Mouse (Mus musculus): ENCODE results near the gene Zfp874b. TPM values are rescaled to one million over a fixed set of nuclear protein-coding genes. Genes with fewer than 3 reads are reported as not detected.

Zfp874b gene
- polyA plus RNA-seq (2012; rRNA removed) = 3.9 and 4.3 TPM in 2 replicates
- polyA plus RNA-seq (2014; fragmentation: Nextera tagmentation; extraction: Ambion mirVana) = 2.6 and 3.3 TPM in 2 replicates

DNA sequence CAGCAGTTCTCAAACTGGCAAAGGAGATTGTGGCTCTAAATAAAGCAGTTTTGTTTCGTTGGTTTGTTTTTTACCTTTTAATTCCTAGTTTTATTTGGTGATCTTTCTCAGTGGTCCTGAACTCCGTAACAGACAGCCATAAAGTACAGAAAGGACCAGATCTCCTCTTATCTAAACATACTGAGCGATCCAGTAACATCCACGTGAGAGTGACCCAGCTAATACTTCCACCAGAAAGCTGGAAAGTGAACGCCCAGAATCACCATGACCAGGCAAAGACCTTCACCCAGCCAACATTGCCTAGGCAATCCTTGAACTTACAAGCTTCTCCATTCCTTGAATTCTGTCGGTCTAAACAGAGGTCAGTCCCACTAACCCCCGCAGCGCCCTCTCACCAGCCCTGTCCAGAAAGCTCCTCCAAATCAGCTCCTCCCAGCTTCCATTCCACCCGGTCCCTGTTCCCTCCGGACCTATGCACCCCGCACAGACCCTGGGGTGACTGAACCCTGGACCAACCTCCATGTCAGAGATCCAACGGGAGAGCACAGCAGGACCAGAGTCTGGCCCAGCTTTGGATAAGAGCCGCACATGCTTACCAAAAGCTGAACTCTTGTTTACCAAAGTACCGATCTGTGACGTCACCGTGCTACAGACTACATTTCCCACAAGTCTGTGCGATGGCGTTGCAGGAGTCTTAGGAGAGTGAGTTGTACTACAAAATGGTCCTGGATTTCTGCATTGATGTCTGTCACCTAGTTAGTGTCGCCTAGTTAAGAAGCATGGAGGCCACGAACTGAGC, at the start of gene Zfp874b:
Zfp874b (minus strand) TSS at position 634 of the 799 bp plus-strand sequence.
- WGBS = 3% methylated on average over 20 of the region's 20 CpGs

DNA sequence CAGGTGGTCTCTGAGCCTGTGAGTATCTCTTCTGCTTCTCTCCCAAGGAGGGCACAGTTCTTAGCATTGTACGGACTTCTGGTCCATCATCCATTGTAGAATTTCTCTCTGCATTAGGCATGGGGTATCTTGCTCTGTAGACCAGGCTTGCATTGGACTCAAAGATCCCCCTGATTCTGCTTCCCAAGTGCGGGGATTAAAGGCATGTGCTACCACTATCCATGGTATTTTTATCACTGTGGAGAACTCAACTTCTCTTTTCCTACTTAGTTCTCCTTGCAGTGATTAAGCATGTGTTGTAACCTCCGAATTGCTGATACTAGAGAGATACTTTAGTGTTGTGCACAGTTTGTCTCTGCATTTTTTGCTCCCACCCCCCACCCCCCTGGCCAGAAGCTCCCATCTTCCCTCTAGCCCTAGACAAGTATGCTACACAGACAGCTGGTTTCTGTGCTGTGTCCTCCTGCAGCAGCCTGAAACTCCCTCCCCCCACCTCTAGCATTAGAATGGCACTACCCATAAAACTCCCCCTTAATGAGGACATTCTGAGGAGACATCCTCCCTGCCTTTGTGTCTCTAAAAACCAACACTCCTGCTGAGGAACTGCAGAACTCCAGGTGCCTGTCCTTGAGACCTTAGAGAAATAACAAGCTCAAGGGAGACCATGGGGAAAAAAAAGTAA, 43.1 kb upstream of the Zfp874b start:
- H3K4me1 ChIP-seq (ENCODE audit: control insufficient read depth, insufficient read depth, low read length) = peaks cover 10% of the 10 kb centered on the region
- ATAC-seq (ENCODE audit: low FRiP score, low read depth) (no peak), DNase-seq (ENCODE audit: low spot score) (no peak)
- H3K4me2 ChIP-seq (replicated peaks; ENCODE audit: low read depth, low read length, severe bottlenecking) = no peak overlapping the region
- WGBS = 74% methylated on average over 3 of the region's 3 CpGs
- no peak overlapping the region for H3K27ac ChIP-seq (replicated peaks; ENCODE audit: low read depth, low read length)
- no peaks in the 10 kb centered on the region for H3K9me3 ChIP-seq (ENCODE audit: control insufficient read depth, low read length)
- no peaks in the 10 kb centered on the region for H3K27me3 ChIP-seq (ENCODE audit: control insufficient read depth, insufficient read depth, low read length)
- H3K4me3 ChIP-seq (replicated peaks; ENCODE audit: low read length) = no peak overlapping the region
- H3K9ac ChIP-seq (ENCODE audit: low read depth, low read length, severe bottlenecking) = no peak overlapping the region
- no peak for TF ChIP-seq POLR2A (IDR thresholded peaks at IDR 0.05; ENCODE audit: borderline replicate concordance, extremely low read depth, insufficient read depth, insufficient read length)
- H3K36me3 ChIP-seq (ENCODE audit: control insufficient read depth, insufficient read depth, low read length) = no peaks in the 10 kb centered on the region

More for the DNA sequence above, at the start of gene Zfp874b:
- peak; percentile 92 for DNase-seq (ENCODE audit: low spot score)
- no peaks in the 10 kb centered on the region for H3K9me3 ChIP-seq (ENCODE audit: control insufficient read depth, low read length)
- H3K4me2 ChIP-seq (replicated peaks; ENCODE audit: low read depth, low read length, severe bottlenecking) = peak within 1 kb of the TSS; percentile 62
- peaks cover 4% of the 10 kb centered on the region for H3K4me1 ChIP-seq (ENCODE audit: control insufficient read depth, insufficient read depth, low read length)
- 0 out of 2 replicates have a peak, but pooled peaks have one; percentile 18 for TF ChIP-seq POLR2A (IDR thresholded peaks at IDR 0.05; ENCODE audit: borderline replicate concordance, extremely low read depth, insufficient read depth, insufficient read length)
- peak within 1 kb of the TSS; percentile 14 for H3K27ac ChIP-seq (replicated peaks; ENCODE audit: low read depth, low read length)
- peak within 1 kb of the TSS; percentile 69 for H3K9ac ChIP-seq (ENCODE audit: low read depth, low read length, severe bottlenecking)
- no peaks in the 10 kb centered on the region for H3K27me3 ChIP-seq (ENCODE audit: control insufficient read depth, insufficient read depth, low read length)
- peak; percentile 93 for ATAC-seq (ENCODE audit: low FRiP score, low read depth)
- H3K4me3 ChIP-seq (replicated peaks; ENCODE audit: low read length) = peak within 1 kb of the TSS; percentile 65
- H3K36me3 ChIP-seq (ENCODE audit: control insufficient read depth, insufficient read depth, low read length) = 0 out of 2 replicates have a peak, but pooled peaks cover under 1% of the 10 kb centered on the region

DNA sequence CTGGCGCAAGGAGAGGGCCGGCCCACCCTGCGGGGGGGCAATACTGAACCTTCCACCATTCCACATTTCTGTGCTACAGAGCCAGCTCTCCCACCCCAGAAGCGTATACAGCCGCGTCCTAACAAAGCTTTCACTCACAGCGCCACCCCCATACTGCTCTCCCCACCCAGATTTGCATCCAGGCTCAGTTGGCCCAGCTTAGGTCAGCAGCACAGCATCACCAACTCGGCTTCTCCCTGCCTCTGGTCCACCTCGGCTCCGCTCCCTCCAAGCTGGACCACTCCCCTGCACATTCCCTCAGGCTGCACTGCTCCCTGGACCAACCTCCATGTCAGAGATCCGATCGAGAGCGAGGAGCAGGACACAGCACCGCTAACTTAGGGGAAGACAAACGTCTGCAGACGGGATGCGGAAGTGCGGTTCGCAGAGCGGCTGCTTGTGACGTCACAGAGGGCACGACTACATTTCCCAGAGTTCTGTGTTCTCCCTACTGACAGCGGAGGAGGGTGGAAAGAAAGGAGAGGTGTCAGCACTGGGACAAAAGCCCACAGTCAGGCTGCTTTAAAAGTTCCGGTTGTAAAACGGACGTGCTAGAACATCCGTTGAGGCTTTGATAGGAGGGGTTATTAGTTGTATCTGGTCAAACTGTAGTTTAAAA, 41.8 kb upstream of the Zfp874b start, which contains the start of the genes Gm26965 and Zfp87:
Gm26965 (minus strand) TSS at position 399 of the 658 bp plus-strand sequence.
Zfp87 (minus strand) TSS at position 425 of the 658 bp plus-strand sequence.
- Histone ChIP-seq H3K36me3 (ENCODE audit: control insufficient read depth, insufficient read depth, low read length) (0 out of 2 replicates have a peak, but pooled peaks cover under 1% of the 10 kb centered on the region), H3K4me1 (ENCODE audit: control insufficient read depth, insufficient read depth, low read length) (peaks cover 10% of the 10 kb centered on the region), H3K4me2 (replicated peaks; ENCODE audit: low read depth, low read length, severe bottlenecking) (peak within 1 kb of the TSS; percentile 73), H3K27ac (replicated peaks; ENCODE audit: low read depth, low read length) (peak within 1 kb of the TSS; percentile 80), H3K9ac (ENCODE audit: low read depth, low read length, severe bottlenecking) (peak within 1 kb of the TSS; percentile 78), H3K27me3 (ENCODE audit: control insufficient read depth, insufficient read depth, low read length) (no peaks in the 10 kb centered on the region), H3K4me3 (replicated peaks; ENCODE audit: low read length) (peak within 1 kb of the TSS; percentile 90), H3K9me3 (ENCODE audit: control insufficient read depth, low read length) (no peaks in the 10 kb centered on the region)
- ATAC-seq (ENCODE audit: low FRiP score, low read depth) (peak; percentile 99), DNase-seq (ENCODE audit: low spot score) (peak; percentile 98)
- peak; percentile 64; the same call in 1 of the 2 replicates for TF ChIP-seq POLR2A (IDR thresholded peaks at IDR 0.05; ENCODE audit: borderline replicate concordance, extremely low read depth, insufficient read depth, insufficient read length)
- WGBS = 0% methylated on average over 27 of the region's 27 CpGs

DNA sequence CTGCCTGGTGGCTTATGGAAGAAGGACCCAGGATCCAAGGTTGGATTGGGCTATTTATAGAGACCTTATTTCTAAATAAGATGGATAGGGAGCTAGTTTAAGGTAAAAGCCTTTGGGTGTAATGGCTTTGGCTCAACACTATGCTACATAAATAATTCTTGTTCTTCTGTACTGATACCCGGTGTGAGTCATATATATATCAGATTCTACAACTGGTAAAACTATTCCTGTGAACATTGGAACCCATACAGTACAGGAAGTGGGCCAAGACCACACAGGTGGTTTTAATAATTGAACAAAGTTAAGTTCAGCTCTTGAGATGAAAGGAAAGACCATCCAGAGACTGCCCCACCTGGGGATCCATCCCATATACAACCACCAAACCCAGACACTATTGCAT, 16.9 kb upstream of the Zfp874b start:
- Histone ChIP-seq H3K27ac (replicated peaks; ENCODE audit: low read depth, low read length) (no peak overlapping the region), H3K9me3 (ENCODE audit: control insufficient read depth, low read length) (no peaks in the 10 kb centered on the region), H3K4me2 (replicated peaks; ENCODE audit: low read depth, low read length, severe bottlenecking) (no peak overlapping the region), H3K36me3 (ENCODE audit: control insufficient read depth, insufficient read depth, low read length) (no peaks in the 10 kb centered on the region), H3K4me3 (replicated peaks; ENCODE audit: low read length) (0 out of 2 replicates have a peak overlapping the region, but pooled peaks have one; percentile 75), H3K9ac (ENCODE audit: low read depth, low read length, severe bottlenecking) (no peak overlapping the region), H3K4me1 (ENCODE audit: control insufficient read depth, insufficient read depth, low read length) (peaks cover 6% of the 10 kb centered on the region), H3K27me3 (ENCODE audit: control insufficient read depth, insufficient read depth, low read length) (no peaks in the 10 kb centered on the region)
- TF ChIP-seq POLR2A (IDR thresholded peaks at IDR 0.05; ENCODE audit: borderline replicate concordance, extremely low read depth, insufficient read depth, insufficient read length) = no peak
- no peak for DNase-seq (ENCODE audit: low spot score)
- 80% methylated on average over 1 of the region's 1 CpGs for WGBS
- ATAC-seq (ENCODE audit: low FRiP score, low read depth) = no peak

Data from limb, embryonic 14.5 days (tissue).